Mouse (Mus musculus) 3134 (cell line): ENCODE data around the gene Hist1h1b.
A peak's percentile ranks its signal among the peaks of the same experiment; 100 is the strongest.

Experiments used
- DNase-seq: peaks from one replicate; pipeline ENCODE4 v3.0.0-alpha.2; 2011; ENCODE audit warnings: low spot score; ENCODE audit not compliant: insufficient read length; ENCODE audit errors: extremely low read depth

Hist1h1b gene

GRCm38 (mm10) chr13:21734010-21734905, 46.2 kb downstream of the Hist1h1b start:
- DNase-seq = peak; percentile 69

- peak; percentile 52 for DNase-seq
These were observed 47.0 kb downstream of the Hist1h1b start for GRCm38 (mm10) chr13:21733466-21733865.
